Mouse (Mus musculus) thymus, adult 2 months (tissue): ENCODE data around the gene Smo. TPM values are rescaled to one million over a fixed set of nuclear protein-coding genes. Genes with fewer than 3 reads are reported as not detected.

Experiments
- DNase-seq: peaks from one replicate; pipeline ENCODE4 v3.0.0; 2021
- H3K27ac ChIP-seq: fragments of 200-500 bp; 2 replicates; pipeline ENCODE4 v1.5.1; 2012; ENCODE audit warnings: low read length, control low read depth; ENCODE audit not compliant: control insufficient read depth, insufficient read depth
- H3K27me3 ChIP-seq: fragments of 200-500 bp; 2 replicates; pipeline ENCODE4 v1.6.1; 2012; ENCODE audit warnings: mild to moderate bottlenecking, low read length, moderate library complexity, mixed read lengths; ENCODE audit not compliant: control insufficient read depth, insufficient read depth
- H3K36me3 ChIP-seq: fragments of 200-500 bp; 2 replicates; pipeline ENCODE4 v1.6.1; 2012; ENCODE audit warnings: mild to moderate bottlenecking, low read length, moderate library complexity; ENCODE audit not compliant: control insufficient read depth, insufficient read depth
- H3K4me1 ChIP-seq: fragments of 200-500 bp; replicated peaks from 2 replicates; pipeline ENCODE4 v1.6.1; 2012; ENCODE audit warnings: low read length; ENCODE audit not compliant: control insufficient read depth, insufficient read depth
- H3K4me3 ChIP-seq: fragments of 200-500 bp; 2 replicates; pipeline ENCODE4 v1.5.1; 2012; ENCODE audit warnings: mild to moderate bottlenecking, low read length, control low read depth, moderate library complexity; ENCODE audit not compliant: control insufficient read depth, insufficient read depth
- CTCF ChIP-seq: fragments of 200-500 bp; IDR thresholded peaks from 2 replicates; pipeline ENCODE4 v1.5.1; 2012; ENCODE audit warnings: mild to moderate bottlenecking, control low read depth, low read length, moderate library complexity, borderline replicate concordance; ENCODE audit not compliant: control insufficient read depth, poor library complexity, insufficient read depth; ENCODE audit errors: extremely low read depth
- POLR2A ChIP-seq: fragments of 200-500 bp; IDR thresholded peaks from 2 replicates; pipeline ENCODE4 v1.6.1; 2012; ENCODE audit warnings: mild to moderate bottlenecking, low read length, control low read depth, moderate library complexity; ENCODE audit not compliant: control insufficient read depth, poor library complexity, insufficient read depth; ENCODE audit errors: extremely low read depth
- WGBS: fragments of 180-500 bp; shearing (Covaris S2); methylation state at CpG from one replicate; pipeline ENCODE4 v1.1.7; 2018; 5-methylcytosine and 5-hydroxymethylcytosine counted together
- polyA plus RNA-seq: library from polyadenylated mRNA; depleted of rRNA; stranded (reverse); fragments of >200 nt; gene quantifications from 2 replicates; pipeline ENCODE4 v1.2.3, GENCODE M21; 2012

Smo gene
- polyA plus RNA-seq, 1 experiment = 48.9 TPM

- no peaks in the 10 kb centered on the region for H3K27me3 ChIP-seq
- no peak overlapping the region for H3K27ac ChIP-seq
- H3K4me3 ChIP-seq = no peak overlapping the region
- no peak for TF ChIP-seq POLR2A
- TF ChIP-seq CTCF = no peak
- no peak for DNase-seq
- WGBS = 100% methylated on average over 3 of the region's 3 CpGs
- H3K4me1 ChIP-seq = 0 out of 2 replicates have a peak, but pooled peaks cover 2% of the 10 kb centered on the region
- H3K36me3 ChIP-seq = no peaks in the 10 kb centered on the region
These were observed 36.9 kb downstream of the Smo start for GRCm38 (mm10) chr6:29772236-29772635.

GRCm38 (mm10) chr6:29774161-29774560 is 38.9 kb downstream of the Smo start:
- H3K36me3 ChIP-seq = no peaks in the 10 kb centered on the region
- TF ChIP-seq POLR2A (no peak), CTCF (no peak)
- H3K27ac ChIP-seq = no peak overlapping the region
- no peak overlapping the region for H3K4me3 ChIP-seq
- H3K4me1 ChIP-seq = 0 out of 2 replicates have a peak, but pooled peaks cover 1% of the 10 kb centered on the region
- WGBS = 89% methylated on average over 1 of the region's 1 CpGs
- DNase-seq = no peak
- H3K27me3 ChIP-seq = no peaks in the 10 kb centered on the region

GRCm38 (mm10) chr6:29775609-29776008 is 40.3 kb downstream of the Smo start:
- Histone ChIP-seq H3K27me3 (no peaks in the 10 kb centered on the region), H3K27ac (no peak overlapping the region), H3K4me1 (no peaks in the 10 kb centered on the region), H3K36me3 (no peaks in the 10 kb centered on the region), H3K4me3 (no peak overlapping the region)
- DNase-seq = no peak
- 98% methylated on average over 1 of the region's 1 CpGs for WGBS
- TF ChIP-seq CTCF (no peak), POLR2A (no peak)

GRCm38 (mm10) chr6:29776542-29777237 is 41.4 kb downstream of the Smo start:
- no peak for TF ChIP-seq CTCF
- no peak for TF ChIP-seq POLR2A
- Histone ChIP-seq H3K4me3 (no peak overlapping the region), H3K27me3 (no peaks in the 10 kb centered on the region), H3K36me3 (no peaks in the 10 kb centered on the region), H3K4me1 (no peaks in the 10 kb centered on the region), H3K27ac (no peak overlapping the region)
- WGBS = 71% methylated on average over 4 of the region's 4 CpGs
- no peak for DNase-seq

- WGBS = 85% methylated on average over 3 of the region's 3 CpGs
- Histone ChIP-seq H3K36me3 (no peaks in the 10 kb centered on the region), H3K27ac (no peak overlapping the region), H3K27me3 (no peaks in the 10 kb centered on the region), H3K4me3 (no peak overlapping the region), H3K4me1 (no peaks in the 10 kb centered on the region)
- no peak for DNase-seq
- TF ChIP-seq POLR2A (no peak), CTCF (no peak)
These were observed 41.9 kb downstream of the Smo start for GRCm38 (mm10) chr6:29777238-29777555.

- Histone ChIP-seq H3K4me1 (no peaks in the 10 kb centered on the region), H3K4me3 (no peak overlapping the region), H3K36me3 (no peaks in the 10 kb centered on the region), H3K27me3 (no peaks in the 10 kb centered on the region), H3K27ac (no peak overlapping the region)
- no peak for DNase-seq
- TF ChIP-seq CTCF (no peak), POLR2A (no peak)
These were observed 44.8 kb downstream of the Smo start for GRCm38 (mm10) chr6:29780082-29780481.

GRCm38 (mm10) chr6:29780571-29780970 is 45.3 kb downstream of the Smo start:
- Histone ChIP-seq H3K27me3 (no peaks in the 10 kb centered on the region), H3K4me3 (no peak overlapping the region), H3K4me1 (no peaks in the 10 kb centered on the region), H3K27ac (no peak overlapping the region), H3K36me3 (no peaks in the 10 kb centered on the region)
- 96% methylated on average over 2 of the region's 2 CpGs for WGBS
- DNase-seq = no peak
- TF ChIP-seq POLR2A (no peak), CTCF (no peak)
